Mouse (Mus musculus) CD4-positive, CD25-positive, alpha-beta regulatory T cell (primary cell): ENCODE measurements around the gene Cnmd. TPM values are rescaled to one million over a fixed set of nuclear protein-coding genes. Genes with fewer than 3 reads are reported as not detected.

Source experiments
- polyA plus RNA-seq: library from polyadenylated mRNA; unstranded; fragments of 100-300 nt; shearing (Covaris generic); gene quantifications from one replicate; pipeline ENCODE4 v1.2.1, GENCODE M21; 2017

The Cnmd gene
- not detected for polyA plus RNA-seq

GRCm38 (mm10) chr14:79662001-79662400 lies at the start of gene Cnmd:
TSS of gene Cnmd (minus strand) at chr14:79662170.

Other genes with a start within 250 kb of the Cnmd start
- gene Kbtbd7, start 235.7 kb downstream of the Cnmd start, polyA plus RNA-seq, result 5.5 TPM
- gene Kbtbd6, start 210.3 kb downstream of the Cnmd start, polyA plus RNA-seq, result not detected
- 175 TPM for gene Elf1, start 181.0 kb downstream of the Cnmd start, polyA plus RNA-seq
- gene Wbp4, start 180.7 kb downstream of the Cnmd start, polyA plus RNA-seq, result 47.0 TPM
- gene Sugt1, start 74.5 kb downstream of the Cnmd start, polyA plus RNA-seq, result 98.9 TPM
- 0.06 TPM for gene Pcdh8, start 109.1 kb upstream of the Cnmd start, polyA plus RNA-seq